Mouse (Mus musculus) kidney, adult 2 months (tissue): ENCODE results near the gene Zc3h12c.

ENCODE experiments used
- CTCF ChIP-seq: fragments of 200-500 bp; conservative IDR thresholded peaks from 2 replicates; pipeline ENCODE4 v1.5.1; 2011; ENCODE audit warnings: low read depth, mild to moderate bottlenecking, control low read depth, low read length, moderate library complexity, mixed read lengths; ENCODE audit not compliant: insufficient read depth, insufficient read length
- POLR2A ChIP-seq: fragments of 200-500 bp; IDR thresholded peaks from one replicate; pipeline ENCODE4 v1.6.1; 2011; ENCODE audit warnings: low read depth, low read length, control low read depth

GRCm38 (mm10) chr9:52077692-52078091 lies 90.7 kb downstream of the Zc3h12c start:
- no peak for TF ChIP-seq POLR2A
- no peak for TF ChIP-seq CTCF
